Mouse (Mus musculus): ENCODE data around the gene 2610042L04Rik. TPM values are rescaled to one million over a fixed set of nuclear protein-coding genes. Genes with fewer than 3 reads are reported as not detected.

Gene 2610042L04Rik
- not detected for polyA plus RNA-seq (2014; fragmentation: Illumina TruSeq; extraction: RNeasy Lipid Tissue Mini Kit (QIAGEN cat#74804); ENCODE audit: low read depth, low replicate concordance)

DNA sequence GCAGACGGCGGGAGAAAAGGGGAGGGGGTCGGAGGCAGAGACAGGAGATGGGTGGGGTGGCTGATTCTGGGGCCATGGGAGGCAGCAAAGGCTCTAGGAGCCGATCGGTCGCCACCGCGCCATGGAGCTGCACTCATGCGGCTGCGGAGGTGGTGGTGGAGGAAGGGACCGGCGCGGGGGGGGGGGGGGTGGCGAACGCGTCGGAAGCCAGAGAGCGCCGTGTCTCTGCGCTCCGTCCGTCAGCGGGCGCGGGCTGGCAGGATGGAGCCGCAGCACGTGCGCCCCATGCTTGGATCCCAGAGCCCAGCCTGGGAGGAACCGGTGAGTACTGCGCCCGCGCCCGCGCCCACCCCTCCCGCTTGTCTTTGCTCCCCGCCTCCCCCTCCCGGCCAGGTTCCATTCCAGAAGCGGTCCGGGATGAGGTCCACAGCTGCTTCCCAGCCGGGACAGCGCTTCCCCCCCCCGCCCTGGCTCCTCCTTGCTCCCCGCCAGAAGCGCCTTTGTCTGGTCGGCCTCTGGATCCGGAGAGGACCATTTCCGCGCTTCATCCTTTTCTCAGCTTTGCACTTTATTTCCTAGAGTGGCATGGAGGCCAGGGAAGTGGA lies at the start of gene 2610042L04Rik:
TSS of gene 2610042L04Rik (plus strand) at position 288 of the 605 bp plus-strand sequence.

DNA sequence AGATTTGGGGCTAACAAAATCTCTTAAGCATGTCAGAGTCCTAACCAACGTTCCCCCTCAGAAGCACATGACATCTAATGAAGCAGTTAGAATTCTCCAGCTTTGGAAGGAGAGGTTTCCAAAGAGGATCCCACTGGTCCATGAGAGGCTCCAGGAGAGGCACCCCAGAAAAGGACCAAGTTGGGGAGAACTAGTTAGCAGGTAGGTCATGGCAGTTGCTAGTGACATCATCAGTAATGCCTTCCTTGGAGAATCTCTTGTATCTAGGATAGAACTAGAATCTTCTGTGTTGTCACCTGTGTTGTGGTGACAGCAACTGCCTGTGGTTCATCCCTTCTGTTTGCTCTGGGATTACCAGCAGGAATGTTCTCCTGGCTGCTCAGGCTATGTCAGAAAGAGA lies 17.6 kb upstream of the 2610042L04Rik start, which contains the start of gene Gm3149:
TSS of gene Gm3149 (plus strand) at position 301 of the 400 bp plus-strand sequence.

DNA sequence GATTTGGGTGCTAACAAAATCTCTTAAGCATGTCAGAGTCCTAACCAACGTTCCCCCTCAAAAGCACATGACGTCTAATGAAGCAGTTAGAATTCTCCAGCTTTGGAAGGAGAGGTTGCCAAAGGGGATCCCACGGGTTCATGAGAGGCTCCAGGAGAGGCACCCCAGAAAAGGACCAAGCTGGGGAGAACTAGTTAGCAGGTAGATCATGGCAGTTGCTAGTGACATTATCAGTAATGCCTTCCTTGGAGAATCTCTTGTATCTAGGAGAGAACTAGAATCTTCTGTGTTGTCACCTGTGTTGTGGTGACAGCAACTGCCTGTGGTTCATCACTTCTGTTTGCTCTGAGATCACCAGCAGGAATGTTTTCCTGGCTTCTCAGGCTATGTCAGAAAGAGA lies 62.7 kb downstream of the 2610042L04Rik start, which contains the start of gene Gm3159:
TSS of gene Gm3159 (plus strand) at position 301 of the 400 bp plus-strand sequence.

Other genes starting within 250 kb of the 2610042L04Rik start
- not detected for gene Gm8108, start 224.2 kb upstream of the 2610042L04Rik start, polyA plus RNA-seq (2014; fragmentation: Illumina TruSeq; extraction: RNeasy Lipid Tissue Mini Kit (QIAGEN cat#74804); ENCODE audit: low read depth, low replicate concordance)
- gene Gm3127, start 169.7 kb upstream of the 2610042L04Rik start, polyA plus RNA-seq (2014; fragmentation: Illumina TruSeq; extraction: RNeasy Lipid Tissue Mini Kit (QIAGEN cat#74804); ENCODE audit: low read depth, low replicate concordance), result not detected
- gene Gm2974, start 152.2 kb upstream of the 2610042L04Rik start, polyA plus RNA-seq (2014; fragmentation: Illumina TruSeq; extraction: RNeasy Lipid Tissue Mini Kit (QIAGEN cat#74804); ENCODE audit: low read depth, low replicate concordance), result not detected
- gene Gm3138, start 85.1 kb upstream of the 2610042L04Rik start, polyA plus RNA-seq (2014; fragmentation: Illumina TruSeq; extraction: RNeasy Lipid Tissue Mini Kit (QIAGEN cat#74804); ENCODE audit: low read depth, low replicate concordance), result not detected
- gene Gm3149, start 17.5 kb upstream of the 2610042L04Rik start, polyA plus RNA-seq (2014; fragmentation: Illumina TruSeq; extraction: RNeasy Lipid Tissue Mini Kit (QIAGEN cat#74804); ENCODE audit: low read depth, low replicate concordance), result not detected
- gene Gm3159, start 62.8 kb downstream of the 2610042L04Rik start, polyA plus RNA-seq (2014; fragmentation: Illumina TruSeq; extraction: RNeasy Lipid Tissue Mini Kit (QIAGEN cat#74804); ENCODE audit: low read depth, low replicate concordance), result not detected
- not detected for gene Gm3164, start 80.7 kb downstream of the 2610042L04Rik start, polyA plus RNA-seq (2014; fragmentation: Illumina TruSeq; extraction: RNeasy Lipid Tissue Mini Kit (QIAGEN cat#74804); ENCODE audit: low read depth, low replicate concordance)
- gene Gm3173, start 96.2 kb downstream of the 2610042L04Rik start, polyA plus RNA-seq (2014; fragmentation: Illumina TruSeq; extraction: RNeasy Lipid Tissue Mini Kit (QIAGEN cat#74804); ENCODE audit: low read depth, low replicate concordance), result not detected
- not detected for gene Gm3182, start 147.0 kb downstream of the 2610042L04Rik start, polyA plus RNA-seq (2014; fragmentation: Illumina TruSeq; extraction: RNeasy Lipid Tissue Mini Kit (QIAGEN cat#74804); ENCODE audit: low read depth, low replicate concordance)
- not detected for gene Gm3047, start 220.6 kb downstream of the 2610042L04Rik start, polyA plus RNA-seq (2014; fragmentation: Illumina TruSeq; extraction: RNeasy Lipid Tissue Mini Kit (QIAGEN cat#74804); ENCODE audit: low read depth, low replicate concordance)